Mouse (Mus musculus) liver, embryonic 13.5 days (tissue): ENCODE results near the gene Rfng. TPM values are rescaled to one million over a fixed set of nuclear protein-coding genes. Genes with fewer than 3 reads are reported as not detected.
A peak's percentile ranks its signal among the peaks of the same experiment; 100 is the strongest.
"Not testable (repeated sequence)": the region's sequence is repeated elsewhere in the genome, so short reads cannot be mapped to it uniquely, and the experiment has no call there.

Experiments
- ATAC-seq: fragments of 200-750 bp; cut with Nextera tagmentation; 2 replicates; pipeline ENCODE4 v1.8.0; 2017; ENCODE audit warnings: low read depth, mild to moderate bottlenecking, moderate number of reproducible peaks, moderate library complexity
- DNase-seq: peaks from one replicate; pipeline ENCODE4 v3.0.0; 2022
- H3K27ac ChIP-seq: fragments of 300-500 bp; sonication (generic); 2 replicates; pipeline ENCODE4 v1.5.1; 2015; ENCODE audit warnings: moderate library complexity, mild to moderate bottlenecking, inconsistent platforms
- H3K27me3 ChIP-seq: fragments of 300-500 bp; sonication (generic); 2 replicates; pipeline ENCODE4 v1.6.1; 2015; ENCODE audit warnings: mild to moderate bottlenecking, inconsistent platforms
- H3K36me3 ChIP-seq: fragments of 300-500 bp; sonication (generic); 2 replicates; pipeline ENCODE4 v1.6.1; 2015; ENCODE audit warnings: mild to moderate bottlenecking, inconsistent platforms
- H3K4me1 ChIP-seq: fragments of 300-500 bp; sonication (generic); replicated peaks from 2 replicates; pipeline ENCODE4 v1.6.1; 2015; ENCODE audit warnings: inconsistent platforms
- H3K4me2 ChIP-seq: fragments of 300-500 bp; sonication (generic); 2 replicates; pipeline ENCODE4 v1.6.1; 2015; ENCODE audit warnings: inconsistent platforms, mild to moderate bottlenecking, moderate library complexity
- H3K4me3 ChIP-seq: fragments of 300-500 bp; sonication (generic); replicated peaks from 2 replicates; pipeline ENCODE4 v1.5.1; 2015; ENCODE audit warnings: mild to moderate bottlenecking, inconsistent platforms
- H3K9ac ChIP-seq: fragments of 300-500 bp; sonication (generic); 2 replicates; pipeline ENCODE4 v1.6.1; 2015; ENCODE audit warnings: mild to moderate bottlenecking, inconsistent platforms
- H3K9me3 ChIP-seq: fragments of 300-500 bp; sonication (generic); replicated peaks from 2 replicates; pipeline ENCODE4 v1.6.1; 2016; ENCODE audit warnings: inconsistent platforms
- WGBS: fragments of 180-500 bp; shearing (Covaris S2); methylation state at CpG from one replicate; pipeline ENCODE4 v1.1.7; 2015; ENCODE audit not compliant: insufficient replicate concordance; 5-methylcytosine and 5-hydroxymethylcytosine counted together
- polyA plus RNA-seq: library from polyadenylated mRNA; unstranded; fragments of >200 nt; fragmentation: Nextera tagmentation; extraction: Ambion mirVana; gene quantifications from 2 replicates; pipeline ENCODE4 v1.2.1, GENCODE M21; 2015

Gene Rfng
- polyA plus RNA-seq, 1 experiment from 2014 or later = 11.2 TPM

DNA sequence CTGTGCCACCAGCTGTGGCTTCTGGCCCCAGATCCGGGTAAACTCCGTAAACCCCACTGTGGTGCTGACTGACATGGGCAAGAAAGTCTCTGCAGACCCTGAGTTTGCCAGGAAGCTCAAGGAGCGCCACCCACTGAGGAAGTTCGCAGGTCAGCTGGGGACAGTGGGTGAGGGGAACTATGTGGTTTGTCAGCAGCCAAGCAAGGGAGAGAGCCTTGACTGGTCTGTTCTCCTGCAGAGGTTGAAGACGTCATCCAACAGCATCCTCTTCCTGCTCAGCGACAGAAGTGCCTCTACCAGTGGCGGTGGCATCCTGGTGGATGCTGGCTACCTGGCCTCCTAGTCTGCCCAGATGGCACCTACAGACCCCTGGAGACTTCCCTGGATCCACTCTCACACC is 17.0 kb downstream of the Rfng start:
- not testable (repeated sequence) for DNase-seq, H3K4me2 ChIP-seq, H3K9me3 ChIP-seq, ATAC-seq, H3K4me1 ChIP-seq, H3K36me3 ChIP-seq, H3K27ac ChIP-seq, H3K9ac ChIP-seq, H3K4me3 ChIP-seq
- H3K27me3 ChIP-seq = peaks cover 21% of the 10 kb centered on the region
- WGBS = 25% methylated on average over 4 of the region's 7 CpGs

DNA sequence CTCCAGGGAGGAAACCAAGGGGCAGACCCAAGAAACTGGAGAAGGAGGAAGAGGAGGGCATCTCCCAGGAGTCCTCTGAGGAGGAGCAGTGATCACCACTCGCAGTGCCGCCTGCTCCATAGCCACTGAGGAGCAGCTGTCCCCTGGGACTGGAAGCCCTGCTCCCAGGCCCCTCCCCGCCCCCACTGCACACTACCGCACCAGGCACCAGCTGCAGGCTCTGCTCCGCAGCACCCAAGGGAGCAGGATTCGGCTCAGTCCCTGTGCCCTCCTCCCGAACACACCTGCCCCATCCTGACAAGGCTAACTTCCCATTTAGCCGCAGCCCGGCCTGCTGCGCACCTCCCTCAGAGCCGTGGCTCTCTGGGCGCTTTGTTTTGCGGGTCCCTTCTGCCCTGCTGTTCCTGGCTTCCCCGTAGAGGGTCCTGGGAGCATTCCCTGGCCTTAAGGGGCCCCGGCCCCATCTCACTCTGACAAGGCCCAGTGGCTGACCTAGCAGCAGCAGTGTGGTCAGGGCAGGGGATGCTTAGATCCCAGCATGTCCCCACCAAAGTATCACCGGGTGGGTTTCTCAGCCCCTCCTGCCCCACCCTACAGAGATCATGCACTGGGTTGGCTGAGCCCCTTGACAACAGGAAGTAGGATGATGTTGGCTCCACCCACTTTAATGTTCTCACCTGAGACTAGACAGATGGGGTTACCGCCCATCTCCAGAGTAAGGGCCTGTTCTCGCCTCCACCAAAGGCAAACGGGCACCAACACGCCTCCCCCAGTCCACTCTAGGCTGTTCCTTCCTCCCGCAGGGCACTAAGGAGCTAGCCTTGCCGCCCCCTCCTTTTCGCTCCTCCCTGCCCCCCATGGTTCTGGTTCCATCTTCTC is 20.6 kb downstream of the Rfng start:
- DNase-seq = not testable (repeated sequence)

DNA sequence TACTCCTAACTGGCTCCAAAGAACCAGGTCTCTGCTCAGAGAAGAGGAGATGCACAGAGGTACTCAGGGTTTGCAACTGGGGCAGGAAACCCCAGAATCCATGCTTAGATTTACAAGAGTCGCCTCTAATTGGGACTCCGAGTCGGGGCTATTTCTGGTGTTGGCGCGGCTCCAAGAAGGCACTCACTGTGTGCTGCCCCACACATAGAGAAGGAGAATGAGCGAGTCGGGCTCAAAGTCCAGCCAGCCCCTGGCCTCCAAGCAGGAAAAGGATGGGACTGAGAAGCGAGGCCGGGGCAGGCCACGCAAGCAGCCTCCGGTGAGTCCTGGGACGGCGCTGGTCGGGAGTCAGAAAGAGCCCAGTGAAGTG is 21.4 kb downstream of the Rfng start, which contains the start of gene Hmga1b:
Hmga1b (plus strand) TSS at position 123 of the 370 bp plus-strand sequence.
- not testable (repeated sequence) for H3K4me3 ChIP-seq, H3K9ac ChIP-seq, H3K36me3 ChIP-seq, H3K27ac ChIP-seq, ATAC-seq, H3K4me1 ChIP-seq, H3K4me2 ChIP-seq, DNase-seq
- Histone ChIP-seq H3K9me3 (peaks cover 21% of the 10 kb centered on the region), H3K27me3 (peaks cover 30% of the 10 kb centered on the region)
- WGBS = 20% methylated on average over 14 of the region's 14 CpGs

More for the DNA sequence above, 20.6 kb downstream of the Rfng start:
- H3K36me3 ChIP-seq, H3K27ac ChIP-seq, H3K4me1 ChIP-seq, H3K4me3 ChIP-seq, H3K9ac ChIP-seq, H3K4me2 ChIP-seq: not testable (repeated sequence)
- ATAC-seq = 0 out of 2 replicates have a peak, but pooled peaks have one; percentile 34
- H3K9me3 ChIP-seq = peaks cover 14% of the 10 kb centered on the region
- peaks cover 30% of the 10 kb centered on the region for H3K27me3 ChIP-seq
- WGBS = 11% methylated on average over 11 of the region's 23 CpGs

DNA sequence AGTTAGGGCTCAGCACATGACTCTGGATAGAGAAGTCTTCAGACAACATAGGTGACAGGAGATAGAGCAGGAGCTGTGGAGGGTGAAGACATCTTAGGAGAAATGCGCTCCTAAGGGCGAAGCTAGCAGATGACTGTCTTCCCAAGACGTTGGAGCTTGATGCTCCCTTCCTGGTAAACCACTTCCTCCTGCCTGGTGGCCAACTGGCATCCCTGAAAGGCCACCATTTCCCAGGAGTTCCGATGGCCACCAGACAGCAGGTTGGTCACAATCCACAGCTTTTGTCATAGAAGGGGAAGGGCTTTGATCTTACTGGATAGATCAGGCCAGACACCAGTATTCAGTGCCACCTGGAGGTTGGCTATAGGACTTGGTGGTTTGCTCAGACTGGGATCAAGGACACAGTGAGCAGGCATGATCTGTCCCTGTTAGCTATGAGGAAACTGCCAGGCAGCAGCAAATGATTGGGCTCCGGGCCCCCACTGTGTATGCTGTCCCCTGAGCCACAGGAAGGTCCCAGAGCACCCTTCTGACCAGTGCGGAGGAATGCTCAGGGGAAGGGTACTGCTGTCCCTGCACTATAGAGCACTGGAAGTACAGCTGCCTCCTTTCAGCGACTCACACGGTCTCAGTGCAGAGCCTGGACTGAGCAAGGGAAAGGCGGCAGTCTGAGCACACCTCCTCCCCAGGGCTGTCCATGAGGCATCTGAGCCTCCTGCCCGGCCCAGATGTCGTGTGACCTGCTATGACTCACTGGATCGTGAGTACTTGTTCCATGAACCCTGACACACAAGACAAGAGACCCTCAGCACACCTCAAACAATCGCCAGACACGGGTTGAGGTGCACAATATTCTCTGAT is 22.0 kb downstream of the Rfng start:
- H3K27ac ChIP-seq = no peak overlapping the region

DNA sequence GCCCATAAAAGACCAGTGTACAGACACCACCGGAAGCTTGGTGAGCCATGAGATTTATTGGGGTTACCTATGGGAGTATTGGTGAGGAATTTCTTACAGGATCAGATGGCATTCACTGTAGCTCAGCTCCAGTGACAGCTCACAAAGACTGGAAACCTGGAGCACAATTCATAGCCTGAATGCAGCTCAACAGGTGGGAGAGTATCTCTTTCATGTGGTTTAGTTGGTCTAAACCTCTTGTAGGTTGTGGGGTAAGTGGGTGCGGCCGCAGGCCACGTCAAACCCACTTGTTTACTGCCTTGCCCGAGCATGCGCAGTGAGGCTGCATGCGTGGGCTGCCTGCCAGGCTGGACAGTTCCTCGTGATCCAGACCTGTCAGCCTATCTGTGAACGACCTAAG is 23.8 kb downstream of the Rfng start:
- no peak overlapping the region for H3K9ac ChIP-seq
- no peaks in the 10 kb centered on the region for H3K4me1 ChIP-seq
- H3K4me2 ChIP-seq = no peak overlapping the region
- 79% methylated on average over 9 of the region's 9 CpGs for WGBS
- peaks cover 27% of the 10 kb centered on the region for H3K27me3 ChIP-seq
- ATAC-seq (no peak), DNase-seq (no peak)
- H3K4me3 ChIP-seq = no peak overlapping the region
- H3K36me3 ChIP-seq = no peaks in the 10 kb centered on the region
- H3K27ac ChIP-seq = no peak overlapping the region
- H3K9me3 ChIP-seq = peaks cover 31% of the 10 kb centered on the region

More for the DNA sequence above, 22.0 kb downstream of the Rfng start:
- Histone ChIP-seq H3K4me1 (no peaks in the 10 kb centered on the region), H3K4me3 (no peak overlapping the region), H3K27me3 (peaks cover 30% of the 10 kb centered on the region), H3K4me2 (no peak overlapping the region), H3K9ac (no peak overlapping the region), H3K9me3 (peaks cover 27% of the 10 kb centered on the region), H3K36me3 (no peaks in the 10 kb centered on the region)
- 53% methylated on average over 14 of the region's 14 CpGs for WGBS
- no peak for ATAC-seq
- DNase-seq = no peak

DNA sequence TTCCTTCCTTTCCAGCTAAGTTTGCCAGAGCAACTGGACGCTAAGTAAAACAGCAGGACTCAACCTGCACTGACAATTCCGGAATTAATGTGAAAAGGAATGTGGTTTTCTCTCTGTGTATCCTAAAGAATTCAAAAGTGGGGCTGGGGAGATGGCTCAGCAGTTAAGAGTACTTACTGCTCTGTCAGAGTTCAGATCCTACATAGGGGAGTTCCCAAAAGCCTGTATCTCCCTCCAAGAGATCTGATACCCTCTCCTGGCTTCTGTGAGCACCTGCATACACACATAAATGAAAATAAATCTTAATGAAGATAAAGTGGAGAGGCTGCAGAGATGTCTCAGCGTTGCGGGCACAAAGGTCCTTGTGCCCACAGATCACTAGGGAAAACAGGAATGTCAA is 32.4 kb downstream of the Rfng start:
- H3K9me3 ChIP-seq = no peaks in the 10 kb centered on the region
- no peak overlapping the region for H3K27ac ChIP-seq
- no peak for ATAC-seq
- H3K9ac ChIP-seq = no peak overlapping the region
- WGBS = 62% methylated on average over 4 of the region's 4 CpGs
- H3K4me3 ChIP-seq = no peak overlapping the region
- no peaks in the 10 kb centered on the region for H3K36me3 ChIP-seq
- DNase-seq = no peak
- no peaks in the 10 kb centered on the region for H3K4me1 ChIP-seq
- H3K4me2 ChIP-seq = no peak overlapping the region
- no peaks in the 10 kb centered on the region for H3K27me3 ChIP-seq

DNA sequence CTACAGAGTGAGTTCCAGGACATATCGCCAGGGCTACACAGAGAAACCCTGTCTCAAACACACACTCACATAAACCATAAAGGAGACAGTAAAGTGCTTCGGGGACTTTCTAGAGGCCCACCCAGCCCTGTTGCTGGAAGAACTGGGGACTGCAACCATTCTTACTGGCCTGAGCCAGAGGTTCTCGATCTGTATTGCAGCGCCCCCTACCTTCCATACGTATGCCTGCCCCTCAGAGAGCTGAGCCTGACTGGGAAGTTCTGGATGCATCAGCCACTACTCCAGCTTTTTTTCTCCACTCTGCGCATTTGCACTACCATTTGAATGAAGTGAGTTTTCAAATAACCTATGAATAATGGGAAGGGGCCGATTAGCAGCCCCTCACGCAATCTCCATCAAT is 34.6 kb downstream of the Rfng start:
- peak; percentile 20 for DNase-seq
- Histone ChIP-seq H3K27me3 (no peaks in the 10 kb centered on the region), H3K9me3 (no peaks in the 10 kb centered on the region), H3K27ac (no peak overlapping the region), H3K4me1 (no peaks in the 10 kb centered on the region), H3K4me2 (no peak overlapping the region), H3K4me3 (no peak overlapping the region), H3K9ac (no peak overlapping the region), H3K36me3 (no peaks in the 10 kb centered on the region)
- WGBS = 50% methylated on average over 8 of the region's 8 CpGs
- no peak for ATAC-seq

DNA sequence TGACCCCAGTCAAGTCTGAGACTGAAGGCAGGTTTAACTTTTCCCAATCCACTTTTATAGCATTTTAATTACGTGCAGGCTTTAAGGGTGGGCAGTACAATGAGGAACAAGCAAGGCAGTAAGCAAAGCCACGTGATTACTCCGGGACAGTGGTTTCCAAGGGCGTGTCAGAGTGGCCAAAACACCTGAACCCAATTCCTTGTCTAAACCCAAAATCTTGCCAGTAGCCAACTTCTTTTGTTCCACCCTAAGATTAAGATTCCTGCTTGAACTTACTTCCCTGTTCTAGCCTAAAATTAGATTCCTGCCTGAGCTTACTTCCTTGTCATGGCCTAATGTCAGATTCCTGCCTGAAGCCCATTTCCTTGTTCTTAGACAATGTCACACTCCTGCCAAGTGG is 36.0 kb downstream of the Rfng start:
- DNase-seq (no peak), ATAC-seq (no peak)
- H3K9me3 ChIP-seq = no peaks in the 10 kb centered on the region
- H3K4me3 ChIP-seq = no peak overlapping the region
- WGBS = 52% methylated on average over 4 of the region's 4 CpGs
- no peak overlapping the region for H3K27ac ChIP-seq
- no peaks in the 10 kb centered on the region for H3K36me3 ChIP-seq
- H3K4me2 ChIP-seq = no peak overlapping the region
- H3K4me1 ChIP-seq = no peaks in the 10 kb centered on the region
- H3K9ac ChIP-seq = no peak overlapping the region
- H3K27me3 ChIP-seq = no peaks in the 10 kb centered on the region

DNA sequence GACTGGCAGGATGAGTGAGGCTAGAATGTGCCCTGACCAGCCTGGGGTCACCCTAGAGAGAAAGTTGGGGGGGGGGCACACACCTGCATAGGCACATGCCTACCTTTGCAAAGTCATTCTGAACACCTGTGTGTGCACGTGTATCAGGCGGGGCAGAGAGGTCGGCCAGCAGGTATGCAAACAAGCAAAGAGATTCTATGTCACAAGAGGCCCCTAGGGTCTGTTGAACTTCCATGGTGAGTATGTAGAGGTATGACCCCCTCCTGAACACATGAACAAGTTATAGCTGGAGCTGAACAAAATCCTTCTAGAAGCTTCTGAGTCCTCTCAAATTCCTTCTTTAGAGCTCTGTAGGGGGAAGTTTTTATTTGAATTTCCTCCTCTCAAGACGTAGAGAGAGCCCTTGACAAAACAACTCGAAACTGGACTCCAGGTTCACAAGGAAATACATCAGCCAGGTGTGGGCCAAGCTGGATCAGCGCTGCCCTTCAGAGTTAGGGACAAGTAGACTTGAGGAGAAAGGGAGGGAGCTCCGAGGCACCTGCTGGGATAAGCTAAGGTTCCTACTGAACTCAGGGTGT is 39.8 kb downstream of the Rfng start:
- Histone ChIP-seq H3K9me3 (no peaks in the 10 kb centered on the region), H3K4me1 (no peaks in the 10 kb centered on the region), H3K27me3 (peaks cover 3% of the 10 kb centered on the region; the same call in 1 of the 2 replicates), H3K27ac (no peak overlapping the region), H3K4me2 (no peak overlapping the region), H3K4me3 (no peak overlapping the region), H3K36me3 (no peaks in the 10 kb centered on the region), H3K9ac (no peak overlapping the region)
- DNase-seq = no peak
- 58% methylated on average over 7 of the region's 7 CpGs for WGBS
- ATAC-seq = no peak

DNA sequence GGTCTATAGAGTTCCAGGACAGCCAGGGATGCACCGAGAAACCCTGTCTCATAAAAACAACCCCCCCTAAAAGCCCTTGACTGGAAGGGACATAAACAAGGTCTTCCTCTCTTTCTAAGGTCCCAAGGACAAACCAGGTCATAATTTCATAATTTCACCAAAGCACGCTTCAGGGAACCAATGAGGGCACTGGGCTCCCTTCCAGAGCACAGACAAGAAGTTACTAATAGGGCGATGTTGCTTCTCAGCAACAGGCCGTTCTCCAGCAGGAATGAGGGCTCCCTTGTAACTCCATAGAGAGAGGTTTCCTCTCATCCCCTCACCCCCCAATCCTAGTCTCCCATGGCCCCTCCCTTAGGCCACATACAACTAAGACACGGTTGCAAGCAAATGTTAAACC is 43.0 kb downstream of the Rfng start:
- 75% methylated on average over 5 of the region's 5 CpGs for WGBS
- no peak overlapping the region for H3K27ac ChIP-seq
- no peak overlapping the region for H3K4me3 ChIP-seq
- no peaks in the 10 kb centered on the region for H3K9me3 ChIP-seq
- no peaks in the 10 kb centered on the region for H3K4me1 ChIP-seq
- H3K36me3 ChIP-seq = no peaks in the 10 kb centered on the region
- no peak overlapping the region for H3K4me2 ChIP-seq
- no peak for ATAC-seq
- DNase-seq = no peak
- no peak overlapping the region for H3K9ac ChIP-seq
- H3K27me3 ChIP-seq = peaks cover 3% of the 10 kb centered on the region; the same call in 1 of the 2 replicates

DNA sequence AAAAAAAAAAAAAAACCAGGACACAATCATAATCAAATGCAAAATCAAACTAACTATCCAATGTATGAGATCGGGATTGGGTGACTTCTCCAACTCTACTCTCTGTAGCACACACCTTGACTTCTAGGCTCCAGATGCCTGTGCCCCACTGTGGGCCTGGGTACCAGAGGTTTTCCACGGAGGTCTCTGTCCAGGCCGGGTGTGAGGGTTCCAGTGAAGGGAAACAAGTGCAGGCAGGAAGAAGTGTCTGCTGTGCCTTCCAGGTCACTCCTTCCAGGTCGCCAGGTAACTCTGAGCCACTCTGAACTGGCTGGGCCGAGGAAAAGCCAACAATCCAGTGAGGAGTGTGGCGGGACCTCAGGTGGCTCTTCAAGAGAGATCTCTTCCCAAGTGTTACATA is 47.6 kb downstream of the Rfng start:
- Histone ChIP-seq H3K9me3 (no peaks in the 10 kb centered on the region), H3K4me1 (no peaks in the 10 kb centered on the region), H3K27ac (no peak overlapping the region), H3K4me3 (no peak overlapping the region), H3K27me3 (peaks cover 12% of the 10 kb centered on the region), H3K9ac (no peak overlapping the region), H3K4me2 (no peak overlapping the region), H3K36me3 (no peaks in the 10 kb centered on the region)
- 51% methylated on average over 6 of the region's 6 CpGs for WGBS
- no peak for DNase-seq
- ATAC-seq = no peak
